Mouse (Mus musculus) kidney, adult 8-10 months (tissue): ENCODE measurements around the gene Dnajc16.

Experiments used
- DNase-seq, 2 experiments: peaks; one replicate each; pipeline ENCODE4 v3.0.0; 2022

The Dnajc16 gene

DNA sequence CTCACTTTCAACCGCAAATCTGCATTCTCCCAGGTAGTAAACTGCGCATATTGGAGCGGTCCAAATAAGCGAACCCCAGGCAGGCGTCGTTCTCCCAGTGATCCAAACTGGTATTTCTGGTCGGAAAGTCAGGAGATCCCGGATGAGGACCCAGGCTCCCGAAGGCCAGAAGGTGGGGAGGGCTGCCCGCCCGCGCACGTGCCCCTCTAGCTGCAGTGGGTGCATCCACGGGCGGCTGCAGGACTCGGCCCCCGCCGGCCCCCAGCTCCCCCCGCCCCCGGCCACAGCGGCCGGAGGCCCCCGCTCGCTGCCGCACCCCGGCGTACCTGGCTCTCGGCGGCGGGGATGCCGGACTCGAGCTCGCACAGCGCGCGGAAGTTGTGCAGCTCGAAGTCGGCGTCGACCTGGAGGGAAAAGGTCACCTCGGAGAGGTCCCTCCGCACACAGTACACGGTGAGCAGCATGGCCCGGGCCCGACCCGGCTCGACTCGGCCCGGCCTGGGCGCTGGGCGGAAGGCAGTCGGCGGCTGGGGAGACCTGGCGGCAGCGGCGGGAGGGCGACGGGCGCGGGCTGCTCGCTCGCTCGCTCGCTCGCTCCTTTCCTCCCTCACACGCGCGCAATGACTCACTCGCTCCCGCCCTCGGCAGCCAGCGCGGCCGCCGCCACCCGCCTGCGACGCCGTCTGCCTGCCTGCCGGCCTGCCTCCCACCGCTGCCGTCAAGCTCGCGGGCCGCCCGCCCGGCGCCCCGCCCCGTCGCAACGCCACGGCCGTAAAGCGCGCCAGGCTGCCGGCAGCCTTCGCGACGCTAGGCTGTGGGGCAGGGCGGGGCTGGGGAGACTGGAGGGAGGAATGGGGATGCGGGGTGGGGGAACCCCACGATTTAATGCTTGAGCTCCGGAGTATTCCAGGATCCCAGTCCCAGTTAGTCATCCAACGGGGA lies 67.7 kb downstream of the Dnajc16 start, which contains the start of gene Ddi2:
Ddi2 (minus strand) TSS at position 689 of the 942 bp plus-strand sequence.
- DNase-seq: peak; percentile 85

DNA sequence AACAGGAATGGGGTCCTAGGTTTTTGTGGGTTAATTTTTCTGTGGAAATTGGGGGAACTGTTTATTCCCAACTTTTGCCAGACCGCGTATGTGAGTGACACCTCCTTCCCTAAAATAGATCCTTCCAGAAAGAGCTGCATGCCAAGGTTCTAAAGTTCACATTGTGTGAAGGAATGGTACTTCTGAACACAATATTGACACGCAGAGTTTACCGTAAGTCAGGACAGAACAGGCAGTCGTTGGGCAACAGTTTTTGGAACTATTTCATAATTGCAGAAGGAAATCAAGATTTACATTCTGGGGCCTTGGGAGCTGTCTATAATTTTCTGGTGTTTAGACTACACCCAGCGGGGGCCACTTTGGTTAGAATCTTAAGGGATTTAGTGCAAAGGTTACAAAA lies 68.8 kb downstream of the Dnajc16 start:
- DNase-seq: peak in 1 of 2 experiments; percentile 52

DNA sequence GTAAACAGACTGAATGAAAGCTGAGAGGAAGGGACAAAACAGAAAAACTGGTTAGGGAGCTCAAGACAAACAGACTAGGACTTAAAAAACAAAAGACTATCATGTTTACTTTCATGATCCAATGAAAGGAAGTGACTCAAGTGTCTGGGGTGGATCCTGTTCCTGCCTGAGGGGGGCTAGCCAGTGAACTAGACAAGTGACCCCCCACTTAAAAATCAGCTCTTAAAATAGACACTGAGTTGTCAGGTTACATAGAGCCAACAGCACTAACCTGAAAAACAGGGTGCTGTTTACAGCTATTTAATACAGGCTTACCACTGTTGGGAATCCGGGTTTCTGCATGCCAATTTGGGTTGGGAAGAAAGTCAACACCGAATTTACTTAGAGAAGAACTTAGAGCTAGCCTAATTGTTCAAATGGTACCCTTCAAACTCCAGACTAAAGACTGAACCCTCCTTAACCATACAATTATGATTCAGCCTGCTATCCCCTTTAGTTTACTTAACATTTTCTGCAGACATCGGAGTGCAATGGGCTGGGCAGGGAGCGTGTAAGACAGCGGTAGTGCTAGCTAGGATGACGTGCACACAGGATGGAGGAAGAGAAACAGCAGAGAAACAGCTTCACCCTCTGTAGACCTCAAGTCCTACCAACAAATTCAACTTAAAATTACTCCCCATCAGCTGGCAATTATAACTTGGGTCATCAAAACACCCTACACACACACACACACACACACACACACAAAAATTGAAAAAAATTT lies 69.8 kb downstream of the Dnajc16 start:
- DNase-seq: no peak

DNA sequence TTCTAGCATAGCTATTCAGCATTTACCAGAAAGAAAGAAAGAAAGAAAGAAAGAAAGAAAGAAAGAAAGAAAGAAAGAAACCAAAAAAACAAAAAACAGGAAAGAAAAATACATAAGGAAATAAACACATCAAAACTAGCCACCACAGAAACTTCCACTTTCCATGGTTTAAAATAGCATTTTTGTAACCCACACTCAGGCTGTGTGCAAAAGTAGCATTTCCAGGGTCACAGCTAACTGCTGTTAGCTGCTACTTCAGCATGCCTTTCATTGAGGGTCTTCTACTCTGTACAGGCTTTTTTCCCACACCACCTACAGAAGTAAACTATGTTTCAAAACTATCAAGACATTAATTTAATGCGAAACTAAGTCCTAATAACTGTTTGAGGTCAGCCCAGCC lies 71.4 kb downstream of the Dnajc16 start:
- no peak for DNase-seq

DNA sequence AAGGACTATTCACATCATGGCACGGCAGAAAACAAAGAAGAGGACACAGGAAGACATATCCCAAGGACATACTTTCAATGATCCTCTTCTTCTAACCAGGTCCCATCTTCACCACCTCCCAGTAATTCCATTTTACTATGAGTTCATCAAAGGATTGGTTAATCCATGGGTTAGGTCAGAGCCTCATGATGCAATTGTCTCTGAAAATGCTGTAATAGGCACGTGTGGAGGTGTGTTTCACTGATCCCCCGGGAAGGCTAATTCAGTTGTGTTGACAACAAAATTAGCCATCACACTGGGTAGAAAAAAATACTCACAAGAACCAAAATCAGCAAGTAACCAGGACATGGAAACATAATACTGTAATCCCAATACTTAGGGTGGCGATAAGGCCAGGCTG lies 73.1 kb downstream of the Dnajc16 start:
- no peak for DNase-seq

DNA sequence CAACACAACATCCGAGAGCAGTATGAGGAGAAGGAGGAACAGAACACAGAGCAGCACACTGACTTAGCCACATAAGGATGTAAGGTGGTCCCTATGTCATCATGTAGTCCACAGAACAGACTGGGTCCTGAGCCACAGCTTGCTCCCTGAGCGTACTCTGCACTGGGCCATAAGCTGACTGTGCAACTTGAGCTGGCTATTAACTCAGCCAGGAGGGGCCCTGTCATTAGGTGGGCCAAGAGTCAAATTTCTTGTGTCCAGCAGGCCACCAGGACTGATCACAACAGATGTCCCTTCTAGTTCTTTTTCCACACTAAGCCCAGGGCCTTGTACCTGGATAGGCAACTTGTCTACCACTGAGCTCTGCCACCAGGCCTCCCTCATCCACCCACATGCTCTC lies 75.7 kb downstream of the Dnajc16 start:
- DNase-seq: no peak

DNA sequence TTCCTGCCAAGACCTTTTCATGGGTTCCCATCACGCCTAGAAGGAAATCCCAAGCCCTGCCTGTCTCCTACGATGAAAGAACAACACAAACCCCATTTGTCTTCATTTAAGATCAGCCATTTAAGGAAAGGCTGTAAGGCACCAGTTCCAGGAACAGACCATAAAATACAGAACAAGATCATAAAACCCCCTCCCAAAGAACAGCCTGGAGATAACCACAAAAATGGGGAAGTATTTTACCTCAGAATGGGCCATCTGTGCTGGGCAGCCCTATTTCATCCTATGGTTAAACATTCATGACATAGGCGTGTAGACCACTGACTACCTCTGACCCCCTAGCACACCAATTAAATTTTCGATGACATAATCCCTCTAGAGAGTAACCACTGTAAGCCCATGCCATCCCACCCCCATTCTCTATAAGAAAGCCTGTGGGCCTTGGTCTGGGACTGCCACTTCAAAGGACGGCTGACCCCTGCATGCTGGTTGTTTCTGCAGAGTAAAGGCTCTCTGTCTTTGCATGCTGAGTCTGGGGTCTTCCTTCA lies 77.1 kb downstream of the Dnajc16 start:
- DNase-seq: no peak

DNA sequence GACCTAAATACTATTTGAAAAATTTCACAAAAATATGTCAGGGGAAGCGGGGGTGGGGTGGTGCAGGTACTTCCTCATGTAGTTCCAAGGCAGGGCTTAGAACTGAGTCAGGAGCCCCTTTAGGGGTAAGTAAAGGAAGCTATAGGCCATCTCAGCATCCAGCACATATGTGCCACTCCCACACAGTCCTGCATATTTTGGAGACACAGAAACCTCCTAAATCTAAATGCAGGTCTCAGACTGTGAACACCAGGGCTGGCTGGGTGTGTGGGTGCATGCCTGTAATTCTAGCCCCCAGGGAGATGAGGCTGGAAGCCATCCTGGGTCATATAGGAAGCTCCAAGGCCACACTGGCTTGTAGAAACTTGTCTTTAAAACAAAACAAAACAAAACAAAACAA lies 79.5 kb downstream of the Dnajc16 start:
- no peak for DNase-seq
